Mouse (Mus musculus) kidney, embryonic 14.5 days (tissue): ENCODE results near the gene Serinc3. TPM values are rescaled to one million over a fixed set of nuclear protein-coding genes. Genes with fewer than 3 reads are reported as not detected.
"Not testable (repeated sequence)": the region's sequence is repeated elsewhere in the genome, so short reads cannot be mapped to it uniquely, and the experiment has no call there.

ENCODE experiments used
- ATAC-seq: fragments of 200-750 bp; cut with Nextera tagmentation; 2 replicates; pipeline ENCODE4 v1.8.0; 2017; ENCODE audit warnings: moderate number of reproducible peaks, mild to moderate bottlenecking, moderate TSS enrichment, moderate library complexity; ENCODE audit not compliant: low FRiP score, low TSS enrichment
- H3K27ac ChIP-seq: fragments of 300-500 bp; sonication (generic); 2 replicates; pipeline ENCODE4 v1.5.1; 2014; ENCODE audit warnings: low read depth, mild to moderate bottlenecking, low read length, moderate library complexity, mixed read lengths
- H3K27me3 ChIP-seq: fragments of 300-500 bp; sonication (generic); 2 replicates; pipeline ENCODE4 v1.6.1; 2014; ENCODE audit warnings: mild to moderate bottlenecking, low read length; ENCODE audit not compliant: control insufficient read depth, insufficient read depth
- H3K36me3 ChIP-seq: fragments of 300-500 bp; sonication (generic); 2 replicates; pipeline ENCODE4 v1.6.1; 2014; ENCODE audit warnings: low read length, mixed read lengths; ENCODE audit not compliant: control insufficient read depth, insufficient read depth
- H3K4me1 ChIP-seq: fragments of 300-500 bp; sonication (generic); 2 replicates; pipeline ENCODE4 v1.6.1; 2014; ENCODE audit warnings: low read length, mixed read lengths; ENCODE audit not compliant: control insufficient read depth, insufficient read depth
- H3K4me2 ChIP-seq: fragments of 300-500 bp; sonication (generic); replicated peaks from 2 replicates; pipeline ENCODE4 v1.6.1; 2014; ENCODE audit warnings: low read depth, mild to moderate bottlenecking, low read length
- H3K4me3 ChIP-seq: fragments of 300-500 bp; sonication (generic); 2 replicates; pipeline ENCODE4 v1.5.1; 2014; ENCODE audit warnings: mild to moderate bottlenecking, low read length
- H3K9ac ChIP-seq: fragments of 300-500 bp; sonication (generic); 2 replicates; pipeline ENCODE4 v1.6.1; 2014; ENCODE audit warnings: low read depth, mild to moderate bottlenecking, low read length, moderate library complexity
- H3K9me3 ChIP-seq: fragments of 300-500 bp; sonication (generic); 2 replicates; pipeline ENCODE4 v1.6.1; 2016; ENCODE audit warnings: low read length; ENCODE audit not compliant: control insufficient read depth
- WGBS: fragments of 180-500 bp; shearing (Covaris S2); extraction: QIAGEN DNeasy Blood & Tissue Kit; methylation state at CpG from one replicate; pipeline ENCODE4 v1.1.7; 2014; 5-methylcytosine and 5-hydroxymethylcytosine counted together
- polyA plus RNA-seq: library from polyadenylated mRNA; unstranded; fragments of >200 nt; fragmentation: Nextera tagmentation; extraction: Ambion mirVana; gene quantifications from 2 replicates; pipeline ENCODE4 v1.2.1, GENCODE M21; 2014

The Serinc3 gene
- polyA plus RNA-seq, 1 experiment from 2014 or later = 43.0 TPM

DNA sequence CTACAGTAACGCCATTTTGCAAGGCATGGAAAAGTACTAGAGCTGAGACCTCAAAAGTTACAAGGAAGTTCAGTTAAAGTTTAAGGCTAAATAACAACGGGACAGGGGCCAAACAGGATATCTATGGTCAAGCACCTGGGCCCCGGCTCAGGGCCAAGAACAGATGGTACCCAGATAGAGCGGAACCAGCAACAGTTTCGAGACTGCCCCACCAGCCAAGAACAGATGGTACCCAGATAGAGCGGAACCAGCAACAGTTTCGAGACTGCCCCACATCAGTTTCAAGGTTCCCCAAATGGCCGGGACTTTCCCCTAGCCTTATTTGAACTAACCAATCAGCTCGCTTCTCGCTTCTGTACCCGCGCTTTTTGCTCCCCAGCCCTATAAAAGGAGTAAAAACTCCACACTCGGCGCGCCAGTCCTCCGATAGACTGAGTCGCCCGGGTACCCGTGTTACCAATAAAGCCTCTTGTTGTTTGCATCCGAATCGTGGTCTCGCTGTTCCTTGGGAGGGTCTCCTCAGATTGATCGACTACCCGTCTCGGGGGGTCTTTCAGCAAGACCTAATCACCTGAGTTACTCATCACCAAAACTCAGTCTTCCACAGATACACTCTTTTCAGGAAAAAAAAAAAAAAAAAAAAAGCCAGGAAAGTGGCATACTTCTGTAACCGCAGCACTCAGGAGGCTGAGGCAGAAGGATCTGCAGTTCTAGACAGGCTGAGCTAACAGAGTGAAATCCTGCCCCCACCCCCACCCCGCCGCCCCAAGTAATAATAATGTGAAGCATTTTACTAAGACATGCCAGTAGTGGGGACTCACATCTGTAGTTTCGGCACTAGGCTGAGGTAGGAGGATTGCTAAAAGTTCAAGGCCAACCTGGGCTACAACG lies 2.0 kb downstream of the Serinc3 start:
- Histone ChIP-seq H3K4me1 (0 out of 2 replicates have a peak, but pooled peaks cover 10% of the 10 kb centered on the region), H3K9me3 (no peaks in the 10 kb centered on the region), H3K36me3 (peaks cover 3% of the 10 kb centered on the region; the same call in 1 of the 2 replicates), H3K9ac (peak overlapping the region; percentile 92; the same call in 1 of the 2 replicates), H3K4me2 (peak overlapping the region; percentile 62), H3K27me3 (no peaks in the 10 kb centered on the region), H3K27ac (peak overlapping the region; percentile 52; the same call in 1 of the 2 replicates), H3K4me3 (peak overlapping the region; percentile 87; the same call in 1 of the 2 replicates)
- 89% methylated on average over 30 of the region's 30 CpGs for WGBS
- ATAC-seq = no peak

DNA sequence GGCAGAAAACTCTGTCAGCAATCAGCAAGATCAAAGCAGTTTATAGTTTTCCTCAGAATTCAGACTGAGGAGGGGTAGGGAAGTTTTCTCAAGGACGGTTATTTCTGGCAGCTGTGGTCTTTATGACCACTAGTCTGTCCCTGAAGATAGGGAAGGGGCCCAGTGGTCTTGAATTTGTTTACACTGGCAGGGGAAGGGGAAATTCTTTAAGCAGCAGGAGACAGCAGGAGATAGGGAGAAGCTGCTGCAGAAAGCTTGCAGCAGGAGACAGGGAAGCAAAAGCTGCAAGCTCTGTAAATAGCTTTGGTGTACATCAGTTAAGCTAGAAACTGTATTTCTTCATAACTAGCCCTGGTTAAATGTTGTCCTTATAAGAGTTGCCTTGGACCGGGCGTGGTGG lies 3.2 kb downstream of the Serinc3 start:
- Histone ChIP-seq H3K4me2 (no peak overlapping the region), H3K9ac (peak overlapping the region; percentile 18; the same call in 1 of the 2 replicates), H3K9me3 (no peaks in the 10 kb centered on the region), H3K4me3 (no peak overlapping the region), H3K27me3 (no peaks in the 10 kb centered on the region), H3K36me3 (peaks cover 4% of the 10 kb centered on the region; the same call in 1 of the 2 replicates), H3K4me1 (0 out of 2 replicates have a peak, but pooled peaks cover 10% of the 10 kb centered on the region), H3K27ac (no peak overlapping the region; the same call in 1 of the 2 replicates)
- ATAC-seq = no peak
- WGBS = 45% methylated on average over 3 of the region's 3 CpGs

DNA sequence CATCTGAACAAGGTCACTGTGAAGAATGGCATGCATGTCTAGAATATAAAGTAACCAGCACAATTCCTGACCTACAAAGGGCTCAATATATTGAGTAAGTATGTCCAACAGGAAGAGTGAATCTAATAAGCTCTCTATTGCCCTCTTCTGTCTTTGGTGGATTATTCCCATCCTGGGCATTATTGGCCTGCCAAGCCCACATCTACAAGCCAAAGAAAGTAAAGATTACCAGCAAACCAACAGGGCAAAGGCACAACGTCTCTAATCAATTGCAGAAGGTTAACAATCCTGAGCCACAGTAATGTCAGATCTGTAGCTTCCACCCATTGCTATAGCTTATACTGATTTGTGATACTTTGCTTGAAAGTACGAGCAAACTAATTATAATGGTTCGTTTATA lies 4.4 kb downstream of the Serinc3 start:
- Histone ChIP-seq H3K4me2 (no peak overlapping the region), H3K36me3 (peaks cover 12% of the 10 kb centered on the region; the same call in 1 of the 2 replicates), H3K9me3 (no peaks in the 10 kb centered on the region), H3K27ac (no peak overlapping the region), H3K9ac (no peak overlapping the region), H3K27me3 (no peaks in the 10 kb centered on the region), H3K4me1 (0 out of 2 replicates have a peak, but pooled peaks cover 10% of the 10 kb centered on the region), H3K4me3 (no peak overlapping the region)
- 89% methylated on average over 3 of the region's 3 CpGs for WGBS
- no peak for ATAC-seq

DNA sequence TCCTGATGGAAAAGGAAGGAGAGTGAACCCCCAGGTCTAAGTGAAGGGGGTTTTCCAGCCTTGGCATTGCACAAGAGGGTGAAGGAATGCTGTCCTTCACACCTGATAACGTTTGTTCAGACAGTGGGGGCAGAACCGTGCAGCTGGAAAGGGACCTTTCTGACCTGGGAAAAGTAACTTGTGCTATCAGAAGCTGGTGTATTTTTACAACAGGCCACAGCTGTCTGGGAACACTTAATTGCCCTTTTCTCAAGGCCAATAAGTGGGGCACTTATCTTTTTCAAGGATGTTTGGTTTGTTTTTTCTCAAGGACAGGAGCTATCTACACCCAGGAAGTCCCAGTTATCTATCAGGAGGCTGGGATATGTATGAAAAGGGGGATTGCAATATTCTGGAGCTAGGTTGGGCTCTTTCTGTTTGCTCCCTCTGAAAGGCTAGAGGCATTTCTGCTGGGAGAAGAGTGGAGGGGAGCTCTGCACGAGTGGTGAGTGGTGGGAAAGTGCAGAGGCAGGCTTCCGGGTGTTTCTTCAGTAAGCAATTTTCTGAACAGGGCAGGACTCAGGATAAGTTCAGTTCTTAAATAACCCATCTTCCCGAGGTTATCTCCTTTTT lies 7.2 kb downstream of the Serinc3 start:
- Histone ChIP-seq H3K27me3 (no peaks in the 10 kb centered on the region), H3K9ac (no peak overlapping the region), H3K36me3 (peaks cover 21% of the 10 kb centered on the region; the same call in 1 of the 2 replicates), H3K27ac (no peak overlapping the region), H3K4me3 (no peak overlapping the region), H3K9me3 (no peaks in the 10 kb centered on the region), H3K4me2 (no peak overlapping the region), H3K4me1 (0 out of 2 replicates have a peak, but pooled peaks cover 4% of the 10 kb centered on the region)
- 41% methylated on average over 5 of the region's 5 CpGs for WGBS
- ATAC-seq = no peak

DNA sequence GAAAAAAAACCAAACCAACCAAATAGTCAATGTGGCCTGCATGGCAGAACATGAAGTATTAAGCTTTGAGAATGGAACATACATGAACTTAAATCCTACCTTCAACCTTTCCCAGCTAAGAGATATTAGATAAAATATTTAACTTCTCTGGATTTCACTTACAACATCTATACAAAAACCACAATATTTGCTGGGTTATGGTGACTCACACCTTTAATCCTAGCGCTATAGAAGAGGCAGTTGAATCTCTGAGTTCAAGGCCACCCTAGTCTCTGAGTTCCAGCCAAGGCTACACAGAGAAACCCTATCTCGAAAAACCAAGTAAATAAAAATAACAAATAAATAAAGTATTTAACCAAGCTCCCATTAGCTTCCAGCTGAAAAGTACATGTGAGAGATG lies 8.9 kb downstream of the Serinc3 start:
- Histone ChIP-seq H3K9ac (no peak overlapping the region), H3K27me3 (no peaks in the 10 kb centered on the region), H3K9me3 (no peaks in the 10 kb centered on the region), H3K36me3 (peaks cover 36% of the 10 kb centered on the region), H3K4me1 (no peaks in the 10 kb centered on the region), H3K4me2 (no peak overlapping the region), H3K4me3 (no peak overlapping the region), H3K27ac (no peak overlapping the region)
- ATAC-seq = no peak
- WGBS = 89% methylated on average over 2 of the region's 2 CpGs

DNA sequence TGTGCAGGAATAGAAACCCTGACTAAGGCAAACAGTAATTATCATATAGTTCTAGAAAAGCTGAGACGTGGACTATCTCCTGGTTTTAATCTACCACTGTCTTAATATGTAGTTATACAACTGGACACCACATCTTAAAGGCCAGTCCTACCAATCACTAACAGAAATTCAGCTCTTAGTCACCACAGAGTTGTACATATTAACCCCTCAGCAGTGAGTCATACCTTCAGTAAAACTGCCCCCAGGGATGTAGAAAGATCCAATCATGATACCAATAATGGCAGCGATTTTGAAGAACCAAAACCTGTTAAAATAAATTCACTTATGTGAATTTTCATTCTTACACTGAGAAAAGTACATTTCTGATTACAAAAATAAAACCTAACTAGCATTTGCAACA lies 10.7 kb downstream of the Serinc3 start:
- H3K9me3 ChIP-seq = no peaks in the 10 kb centered on the region
- H3K27me3 ChIP-seq = no peaks in the 10 kb centered on the region
- peaks cover 50% of the 10 kb centered on the region for H3K36me3 ChIP-seq
- WGBS = 85% methylated on average over 2 of the region's 2 CpGs
- no peak overlapping the region for H3K9ac ChIP-seq
- no peak overlapping the region for H3K4me3 ChIP-seq
- H3K4me2 ChIP-seq = no peak overlapping the region
- ATAC-seq = no peak
- no peaks in the 10 kb centered on the region for H3K4me1 ChIP-seq
- no peak overlapping the region for H3K27ac ChIP-seq

DNA sequence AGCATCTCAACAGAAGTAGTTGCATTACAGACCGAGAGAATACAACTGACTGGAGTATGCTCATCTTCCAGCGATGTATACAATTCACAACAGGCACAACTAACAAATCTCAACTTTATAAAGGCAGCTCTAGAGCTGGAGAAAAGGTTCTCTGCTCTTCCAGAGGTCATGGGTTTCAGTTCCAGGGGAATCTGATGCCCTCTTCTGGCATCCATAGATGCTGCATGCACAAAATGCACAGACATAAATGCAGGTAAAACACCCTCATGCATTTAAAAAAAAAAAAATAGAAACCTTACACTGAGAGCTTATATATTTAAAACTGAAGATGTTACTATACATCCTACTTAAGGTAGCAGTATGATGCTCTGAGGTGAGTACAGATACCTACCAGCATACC lies 13.2 kb downstream of the Serinc3 start:
- Histone ChIP-seq H3K27ac (no peak overlapping the region), H3K9ac (no peak overlapping the region), H3K9me3 (no peaks in the 10 kb centered on the region), H3K4me3 (no peak overlapping the region), H3K27me3 (no peaks in the 10 kb centered on the region), H3K4me2 (no peak overlapping the region), H3K36me3 (peaks cover 73% of the 10 kb centered on the region), H3K4me1 (no peaks in the 10 kb centered on the region)
- ATAC-seq = no peak
- WGBS = 95% methylated on average over 2 of the region's 2 CpGs

DNA sequence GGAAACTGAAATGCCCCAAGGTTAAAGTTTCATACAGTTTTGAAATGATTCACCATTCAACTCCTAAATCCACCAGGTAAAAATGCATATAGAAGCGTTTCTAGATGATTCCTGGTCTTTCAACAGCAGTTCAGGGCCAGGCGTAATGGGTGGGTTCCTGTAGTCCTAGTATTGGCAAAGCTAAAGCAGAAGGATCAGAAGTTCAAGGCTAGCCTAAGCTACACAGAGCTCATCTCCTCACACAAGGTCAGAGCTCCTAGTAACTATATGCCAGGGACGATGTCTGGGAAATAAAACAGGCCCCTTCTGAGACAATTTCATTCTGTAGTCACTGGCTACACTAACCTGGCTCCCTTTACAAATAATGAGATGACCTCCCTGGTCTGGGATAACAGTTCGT lies 13.7 kb downstream of the Serinc3 start:
- Histone ChIP-seq H3K4me3 (no peak overlapping the region), H3K27ac (no peak overlapping the region), H3K4me2 (no peak overlapping the region), H3K4me1 (no peaks in the 10 kb centered on the region), H3K27me3 (no peaks in the 10 kb centered on the region), H3K36me3 (peaks cover 76% of the 10 kb centered on the region), H3K9me3 (no peaks in the 10 kb centered on the region), H3K9ac (no peak overlapping the region)
- ATAC-seq = no peak
- WGBS = 90% methylated on average over 4 of the region's 4 CpGs

DNA sequence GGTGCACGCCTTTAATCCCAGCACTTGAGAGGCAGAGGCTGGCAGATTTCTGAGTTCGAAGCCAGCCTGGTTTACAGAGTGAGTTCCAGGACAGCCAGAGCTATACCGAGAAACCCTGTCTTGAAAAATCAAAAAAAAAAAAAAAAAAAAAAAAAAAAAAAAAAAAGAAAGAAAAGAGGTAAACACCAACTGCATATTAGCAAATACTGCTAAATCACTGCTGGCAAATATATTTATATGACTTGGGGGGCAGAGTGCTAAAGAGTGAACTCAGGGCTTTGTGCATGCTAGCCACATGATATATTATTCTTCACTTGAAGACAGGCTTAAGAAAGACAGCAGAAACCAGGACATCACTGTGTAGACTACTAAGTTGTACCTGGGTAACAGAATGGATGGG lies 23.5 kb downstream of the Serinc3 start:
- H3K9ac ChIP-seq, H3K4me2 ChIP-seq, H3K9me3 ChIP-seq, H3K27ac ChIP-seq, H3K4me1 ChIP-seq, H3K27me3 ChIP-seq, H3K4me3 ChIP-seq, ATAC-seq: not testable (repeated sequence)
- 97% methylated on average over 3 of the region's 3 CpGs for WGBS
- H3K36me3 ChIP-seq = peaks cover 82% of the 10 kb centered on the region
